Mouse (Mus musculus) spleen, adult 2 months (tissue): Measurements from ENCODE around the gene Plin5. TPM values are rescaled to one million over a fixed set of nuclear protein-coding genes. Genes with fewer than 3 reads are reported as not detected.
"Not testable (repeated sequence)": the region's sequence is repeated elsewhere in the genome, so short reads cannot be mapped to it uniquely, and the experiment has no call there.

ENCODE experiments used
- DNase-seq, 2 experiments: peaks; one replicate each; pipeline versions ENCODE4 v3.0.0 to v3.0.0-alpha.2; 2012 to 2021; ENCODE audit warnings: low spot score in 2 of 2, low read depth in 1 of 2
- H3K27ac ChIP-seq: fragments of 200-500 bp; 2 replicates; pipeline ENCODE4 v1.5.1; 2012; ENCODE audit warnings: low read length, inconsistent platforms; ENCODE audit not compliant: insufficient read depth
- H3K27me3 ChIP-seq: fragments of 200-500 bp; 2 replicates; pipeline ENCODE4 v1.6.1; 2012; ENCODE audit warnings: mild to moderate bottlenecking, moderate library complexity, low read length, inconsistent platforms; ENCODE audit not compliant: control insufficient read depth, insufficient read depth
- H3K36me3 ChIP-seq: fragments of 200-500 bp; 2 replicates; pipeline ENCODE4 v1.6.1; 2012; ENCODE audit warnings: mild to moderate bottlenecking, low read length, inconsistent platforms; ENCODE audit not compliant: control insufficient read depth, insufficient read depth
- H3K4me1 ChIP-seq: fragments of 200-500 bp; 2 replicates; pipeline ENCODE4 v1.6.1; 2011; ENCODE audit warnings: inconsistent platforms; ENCODE audit not compliant: control insufficient read depth, insufficient read depth, insufficient read length
- H3K4me3 ChIP-seq: fragments of 200-500 bp; 2 replicates; pipeline ENCODE4 v1.5.1; 2011; ENCODE audit warnings: mild to moderate bottlenecking, inconsistent platforms; ENCODE audit not compliant: insufficient read depth, insufficient read length; ENCODE audit errors: extremely low read depth
- CTCF ChIP-seq: fragments of 200-500 bp; IDR thresholded peaks from 2 replicates; pipeline ENCODE4 v1.5.1; 2011; ENCODE audit warnings: mild to moderate bottlenecking, inconsistent platforms; ENCODE audit not compliant: insufficient read depth, insufficient read length, insufficient replicate concordance; ENCODE audit errors: extremely low read depth
- POLR2A ChIP-seq: fragments of 200-500 bp; IDR thresholded peaks from 2 replicates; pipeline ENCODE4 v1.6.1; 2011; ENCODE audit warnings: low read depth, low read length, inconsistent platforms
- WGBS: fragments of 180-500 bp; shearing (Covaris S2); methylation state at CpG from one replicate; pipeline ENCODE4 v1.1.7; 2018; 5-methylcytosine and 5-hydroxymethylcytosine counted together
- polyA plus RNA-seq: library from polyadenylated mRNA; depleted of rRNA; stranded (reverse); fragments of >200 nt; gene quantifications from 2 replicates; pipeline ENCODE4 v1.2.3, GENCODE M21; 2012

The Plin5 gene
- polyA plus RNA-seq, 1 experiment, result 0.30 TPM

DNA sequence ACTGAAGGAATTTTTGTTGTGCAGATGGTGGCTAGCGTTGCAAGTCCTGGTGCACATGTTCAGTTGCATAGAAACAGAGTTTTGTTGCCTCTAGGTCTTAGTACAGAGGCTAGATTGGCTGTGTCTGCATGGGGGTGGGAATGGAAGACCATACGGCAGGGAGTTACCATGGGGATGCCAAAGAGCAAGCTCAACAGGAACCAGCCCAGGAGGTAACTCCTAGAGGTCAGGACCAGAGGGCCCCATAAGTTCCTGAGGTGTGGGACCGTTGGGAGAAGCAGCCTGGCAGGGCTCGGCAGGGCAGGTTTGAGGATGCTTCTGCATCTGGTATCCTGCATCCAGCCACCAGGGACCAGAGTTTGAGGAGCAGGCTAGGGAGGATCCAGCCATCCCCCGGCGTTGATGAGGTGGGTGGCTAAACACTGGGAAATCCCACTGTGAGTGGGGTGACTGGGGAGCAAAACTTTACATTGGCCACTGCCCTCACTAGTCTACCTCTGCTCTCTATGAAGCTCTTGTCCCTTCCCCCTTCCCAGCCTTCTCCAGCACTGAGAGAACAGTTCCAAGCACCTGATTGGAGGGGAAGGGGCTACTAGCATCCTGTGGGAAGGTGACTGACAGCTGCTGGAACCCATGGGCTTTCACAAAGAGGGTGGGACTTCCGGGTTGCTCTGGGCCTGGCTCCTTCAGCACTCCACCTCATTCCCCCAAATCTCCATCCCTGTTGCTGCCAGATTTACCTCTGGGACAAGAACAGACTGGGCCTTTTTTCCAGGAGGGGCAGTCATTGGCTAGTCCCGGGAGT is 36.4 kb downstream of the Plin5 start:
- no peak for DNase-seq
- WGBS, result 38% methylated on average over 8 of the region's 8 CpGs
- TF ChIP-seq POLR2A (no peak), CTCF (no peak)
- peaks cover 10% of the 10 kb centered on the region; the same call in 1 of the 2 replicates for H3K36me3 ChIP-seq
- no peak overlapping the region for H3K27ac ChIP-seq
- no peaks in the 10 kb centered on the region for H3K27me3 ChIP-seq
- peaks cover 10% of the 10 kb centered on the region; the same call in 1 of the 2 replicates for H3K4me1 ChIP-seq
- no peak overlapping the region for H3K4me3 ChIP-seq

DNA sequence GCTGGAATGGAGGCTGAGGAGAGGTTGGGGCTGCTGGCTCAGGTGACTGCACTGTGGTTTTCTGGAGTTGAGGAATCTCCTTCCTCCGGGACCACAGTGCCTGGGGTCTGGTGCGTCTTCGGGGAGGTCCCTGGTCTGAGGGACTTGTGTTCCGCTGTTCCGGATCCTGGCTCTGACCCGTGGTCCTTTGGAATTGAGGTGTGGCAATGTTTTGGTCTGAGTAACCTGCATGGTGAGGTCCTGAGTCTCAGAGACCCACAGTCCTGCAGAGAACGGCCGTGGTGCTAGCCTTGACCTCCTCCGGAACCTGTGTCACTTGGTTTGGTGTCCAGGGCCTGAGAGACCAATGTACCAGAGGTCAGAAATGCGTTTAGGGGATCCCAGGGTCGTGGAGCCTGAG is 37.5 kb downstream of the Plin5 start:
- H3K4me3 ChIP-seq, result peak overlapping the region; percentile 97
- under 1% methylated on average over 11 of the region's 11 CpGs for WGBS
- H3K27ac ChIP-seq, result no peak overlapping the region
- peaks cover 10% of the 10 kb centered on the region; the same call in 1 of the 2 replicates for H3K36me3 ChIP-seq
- H3K4me1 ChIP-seq, result peaks cover 14% of the 10 kb centered on the region
- no peak for DNase-seq
- H3K27me3 ChIP-seq, result no peaks in the 10 kb centered on the region
- TF ChIP-seq POLR2A (no peak), CTCF (no peak)

DNA sequence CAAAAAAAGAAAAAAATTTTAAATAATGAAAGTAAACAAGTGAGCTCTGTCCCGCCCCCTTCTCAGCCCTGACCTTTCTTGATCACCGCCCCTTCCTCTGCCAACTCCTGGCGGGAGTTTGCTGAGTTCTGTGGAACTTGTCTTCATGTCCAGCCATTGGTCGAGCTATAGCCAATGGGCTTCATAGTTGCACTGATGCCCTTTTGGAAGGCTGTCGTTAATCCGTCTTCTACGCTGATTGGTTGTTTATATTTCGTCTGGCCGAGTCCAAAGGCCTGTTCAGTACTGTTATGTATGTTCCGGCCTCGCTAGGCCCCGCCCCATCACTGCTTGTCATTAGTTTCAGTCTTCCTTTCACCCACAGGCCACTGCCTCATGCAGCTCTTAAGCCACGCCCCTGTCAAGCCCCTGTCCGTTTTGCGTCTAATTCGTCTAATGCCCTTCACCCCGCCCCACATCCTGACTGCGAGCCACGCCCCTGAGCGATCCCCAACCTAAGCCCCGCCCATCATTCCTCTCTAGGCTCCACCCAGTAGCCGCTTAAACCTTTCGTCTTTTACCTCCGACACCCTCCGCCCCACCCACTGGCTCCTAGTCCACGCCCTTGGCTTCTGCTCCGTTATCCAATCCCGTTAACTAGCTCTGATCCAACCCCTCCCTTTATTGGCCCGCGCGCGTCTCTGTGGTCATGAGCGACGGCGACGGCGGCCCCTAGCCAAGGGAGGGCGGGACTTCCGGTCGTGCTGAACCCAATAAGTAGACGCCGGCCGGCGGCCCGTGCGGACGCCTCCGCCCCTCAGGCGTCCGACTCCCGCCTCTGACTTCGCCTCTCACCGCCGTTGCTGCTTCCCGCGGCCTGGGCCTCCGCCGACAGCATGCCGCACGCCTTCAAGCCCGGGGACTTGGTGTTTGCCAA is 38.3 kb downstream of the Plin5 start, which contains the start of gene Hdgfl2:
TSS of gene Hdgfl2 (plus strand) at position 755 of the 916 bp plus-strand sequence.
- peaks cover 14% of the 10 kb centered on the region for H3K4me1 ChIP-seq
- DNase-seq, result peak; percentile 99 to 100
- peaks cover 8% of the 10 kb centered on the region; the same call in 1 of the 2 replicates for H3K36me3 ChIP-seq
- H3K27me3 ChIP-seq, result no peaks in the 10 kb centered on the region
- TF ChIP-seq CTCF (no peak), POLR2A (peak; percentile 76)
- peak within 1 kb of the TSS; percentile 69; the same call in 1 of the 2 replicates for H3K27ac ChIP-seq
- peak within 1 kb of the TSS; percentile 97 for H3K4me3 ChIP-seq
- under 1% methylated on average over 61 of the region's 61 CpGs for WGBS

DNA sequence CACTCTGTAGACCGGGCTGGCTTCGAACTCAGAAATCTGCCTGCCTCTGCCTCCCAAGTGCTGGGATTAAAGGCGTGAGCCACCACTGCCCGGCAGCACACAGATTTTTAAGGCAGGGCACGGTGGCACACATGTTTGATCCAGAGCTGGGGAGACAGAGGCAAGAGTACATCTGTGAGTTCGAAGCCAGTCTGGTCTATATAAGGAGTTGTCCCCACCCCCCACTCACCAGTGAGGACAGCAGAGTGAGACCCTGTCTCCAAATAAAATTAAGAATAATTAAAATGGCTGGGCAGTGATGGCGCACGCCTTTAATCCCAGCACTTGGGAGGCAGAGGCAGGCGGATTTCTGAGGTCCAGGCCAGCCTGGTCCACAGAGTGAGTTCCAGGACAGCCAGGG is 39.0 kb downstream of the Plin5 start:
- not testable (repeated sequence) for H3K36me3 ChIP-seq, H3K27me3 ChIP-seq, DNase-seq
- H3K4me3 ChIP-seq, result 0 out of 2 replicates have a peak overlapping the region, but pooled peaks have one; percentile 9
- H3K4me1 ChIP-seq, result peaks cover 14% of the 10 kb centered on the region
- H3K27ac ChIP-seq, result peak overlapping the region; percentile 14; the same call in 1 of the 2 replicates
- 65% methylated on average over 9 of the region's 9 CpGs for WGBS

DNA sequence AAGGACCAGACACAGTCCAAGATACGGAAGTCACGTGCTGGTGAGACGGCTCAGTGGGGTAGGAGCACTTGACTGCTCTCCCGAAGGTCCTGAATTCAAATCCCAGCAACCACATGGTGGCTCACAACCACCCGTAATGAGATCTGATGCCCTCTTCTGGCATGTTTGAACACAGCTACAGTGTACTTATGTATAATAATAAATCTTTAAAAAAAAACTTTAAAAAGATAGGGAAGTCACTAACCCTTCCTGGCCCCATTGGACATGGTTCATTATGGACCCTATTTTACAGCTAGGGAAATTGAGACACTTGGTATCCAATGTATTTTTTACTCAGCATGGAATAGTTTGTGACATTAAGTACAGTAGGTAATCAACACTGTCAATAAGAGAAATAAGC is 39.9 kb downstream of the Plin5 start:
- H3K4me1 ChIP-seq, result peaks cover 14% of the 10 kb centered on the region
- H3K36me3 ChIP-seq, result peaks cover 10% of the 10 kb centered on the region
- no peak overlapping the region for H3K4me3 ChIP-seq
- no peak for DNase-seq
- 83% methylated on average over 5 of the region's 5 CpGs for WGBS
- no peak for TF ChIP-seq CTCF
- no peak for TF ChIP-seq POLR2A
- H3K27me3 ChIP-seq, result no peaks in the 10 kb centered on the region
- no peak overlapping the region for H3K27ac ChIP-seq

DNA sequence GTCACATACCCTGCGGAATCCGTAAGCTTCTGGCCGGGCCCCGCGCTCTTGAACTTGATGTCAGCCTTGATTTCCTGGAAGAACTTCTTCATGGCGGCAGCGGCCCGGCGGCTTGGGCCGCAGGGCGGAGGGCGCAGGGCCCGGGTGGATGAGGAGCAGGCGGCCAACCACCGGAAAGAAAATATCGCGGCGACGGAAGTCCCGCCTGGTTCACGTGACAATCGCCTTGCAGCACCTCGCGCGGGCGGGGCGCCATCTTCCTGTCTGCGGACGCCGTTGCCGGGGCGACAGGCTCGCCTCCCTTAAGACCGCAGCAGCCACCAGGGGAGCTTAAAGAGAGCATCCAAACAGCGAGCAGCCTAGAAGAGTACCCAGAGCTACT is 42.6 kb downstream of the Plin5 start, which contains the start of gene Ubxn6:
TSS of gene Ubxn6 (minus strand) at position 202 of the 382 bp plus-strand sequence.
- H3K27me3 ChIP-seq, result no peaks in the 10 kb centered on the region
- TF ChIP-seq POLR2A (0 out of 2 replicates have a peak, but pooled peaks have one; percentile 8), CTCF (0 out of 2 replicates have a peak, but pooled peaks have one; percentile 25)
- peaks cover 24% of the 10 kb centered on the region for H3K36me3 ChIP-seq
- DNase-seq, result peak; percentile 93 to 98
- peak within 1 kb of the TSS; percentile 77 for H3K4me3 ChIP-seq
- H3K4me1 ChIP-seq, result peaks cover 4% of the 10 kb centered on the region
- under 1% methylated on average over 35 of the region's 35 CpGs for WGBS
- peak within 1 kb of the TSS; percentile 96 for H3K27ac ChIP-seq
